ENCODE assay signal across 20 mouse cellular contexts in genomic region chr5:36353679-36354078, GRCm38 (mm10). TPM values are rescaled to one million over a fixed set of nuclear protein-coding genes. Genes with fewer than 3 reads are reported as not detected.
DNase-seq lines count a peak whose midpoint lies in the region; ATAC-seq and TF ChIP-seq lines count a peak whose summit lies in the region.
"Had no signal": no experiment of that assay in that cellular context is flagged by ENCODE, and none has a peak within 500 bp of the region (broad histone marks: within the 10 kb centered on the region; RNA-seq: fewer than 3 reads in every experiment).

No protein-coding gene starts in this region.

- no peak overlapping the region for H3K4me2 ChIP-seq in heart, postnatal 0 days (ENCODE audit: low read depth, low read length)
- H3K4me2 ChIP-seq in lung, postnatal 0 days (replicated peaks; ENCODE audit: low read depth, low read length), result no peak overlapping the region
- no peak overlapping the region for H3K4me2 ChIP-seq in stomach, embryonic 16.5 days (ENCODE audit: low read depth, low read length)
- H3K4me2 ChIP-seq: embryonic facial prominence, embryonic 13.5 days; heart, embryonic 13.5 days; hindbrain, embryonic 15.5 days; limb, embryonic 15.5 days; neural tube, embryonic 13.5 days had no signal

- TF ChIP-seq CTCF in heart, postnatal 0 days (IDR thresholded peaks at IDR 0.05; ENCODE audit: low read depth), result no peak
- TF ChIP-seq CTCF in lung, postnatal 0 days (IDR thresholded peaks at IDR 0.05), result no peak

- H3K36me3 ChIP-seq in heart, postnatal 0 days (replicated peaks; ENCODE audit: control insufficient read depth, insufficient read depth, low read length), result no peaks in the 10 kb centered on the region
- H3K36me3 ChIP-seq in lung, postnatal 0 days (ENCODE audit: insufficient read depth, low read length), result no peaks in the 10 kb centered on the region
- no peaks in the 10 kb centered on the region for H3K36me3 ChIP-seq in stomach, embryonic 16.5 days (ENCODE audit: control insufficient read depth, insufficient read depth, low read length)
- H3K36me3 ChIP-seq: embryonic facial prominence, embryonic 13.5 days; heart, embryonic 13.5 days; hindbrain, embryonic 15.5 days; limb, embryonic 15.5 days; midbrain, embryonic 10.5 days; neural tube, embryonic 13.5 days had no signal

- no peak overlapping the region for H3K27ac ChIP-seq in heart, postnatal 0 days (ENCODE audit: low read depth)
- H3K27ac ChIP-seq in lung, postnatal 0 days (ENCODE audit: low read length), result no peak overlapping the region
- peak overlapping the region; percentile 43 for H3K27ac ChIP-seq in stomach, embryonic 16.5 days (ENCODE audit: low read length)
- H3K27ac ChIP-seq: embryonic facial prominence, embryonic 13.5 days; heart, embryonic 13.5 days; hindbrain, embryonic 15.5 days; limb, embryonic 15.5 days; midbrain, embryonic 10.5 days; neural tube, embryonic 13.5 days had no signal

- no peaks in the 10 kb centered on the region for H3K27me3 ChIP-seq in heart, postnatal 0 days (ENCODE audit: control insufficient read depth, insufficient read depth, low read length)
- H3K27me3 ChIP-seq in lung, postnatal 0 days (replicated peaks; ENCODE audit: insufficient read depth, low read length), result no peaks in the 10 kb centered on the region
- H3K27me3 ChIP-seq in stomach, embryonic 16.5 days (ENCODE audit: control insufficient read depth, insufficient read depth, low read length), result no peaks in the 10 kb centered on the region
- H3K27me3 ChIP-seq: embryonic facial prominence, embryonic 13.5 days; heart, embryonic 13.5 days; hindbrain, embryonic 15.5 days; limb, embryonic 15.5 days; neural tube, embryonic 13.5 days had no signal

- no peak overlapping the region for H3K9ac ChIP-seq in heart, postnatal 0 days (replicated peaks; ENCODE audit: low read depth, low read length)
- no peak overlapping the region for H3K9ac ChIP-seq in lung, postnatal 0 days (replicated peaks; ENCODE audit: low read depth)
- H3K9ac ChIP-seq in stomach, embryonic 16.5 days (ENCODE audit: low read length), result no peak overlapping the region
- H3K9ac ChIP-seq: embryonic facial prominence, embryonic 13.5 days; heart, embryonic 13.5 days; hindbrain, embryonic 15.5 days; limb, embryonic 15.5 days; liver, postnatal 0 days; neural tube, embryonic 13.5 days had no signal

- TF ChIP-seq EP300 in heart, postnatal 0 days (IDR thresholded peaks at IDR 0.05; ENCODE audit: low read depth), result no peak
- no peak for TF ChIP-seq EP300 in lung, postnatal 0 days (IDR thresholded peaks at IDR 0.05)

- DNase-seq in heart, postnatal 0 days (ENCODE audit: low spot score), result peak; percentile 54
- no peak for DNase-seq in heart, postnatal 14 days
- DNase-seq in NIH3T3 (ENCODE audit: low read depth), result peak; percentile 63
- peak; percentile 61 for DNase-seq in lung, postnatal 0 days (ENCODE audit: low spot score)
- no peak for DNase-seq in spleen, postnatal 14 days (ENCODE audit: low spot score in 2 of 2)
- DNase-seq in layer of hippocampus, adult 11-12 months (ENCODE audit: low spot score), result no peak
- DNase-seq: B cell, adult 2 months; cerebellum, adult 9-10 months; kidney, adult 2 months; liver, postnatal 0 days; right cerebral cortex, postnatal 14 days; thymus, adult 2 months had no signal

- intact Hi-C loops in heart, postnatal 14 days (cut with DNase I), result no loop called here

- H3K4me1 ChIP-seq in heart, postnatal 0 days (ENCODE audit: control insufficient read depth, insufficient read depth), result peaks cover 32% of the 10 kb centered on the region
- peaks cover 8% of the 10 kb centered on the region; the same call in 1 of the 2 replicates for H3K4me1 ChIP-seq in lung, postnatal 0 days (ENCODE audit: insufficient read depth, low read depth, low read length)
- H3K4me1 ChIP-seq in stomach, embryonic 16.5 days (ENCODE audit: control insufficient read depth, insufficient read depth, low read length), result peaks cover 11% of the 10 kb centered on the region

- no peak overlapping the region for H3K4me3 ChIP-seq in heart, postnatal 0 days (ENCODE audit: low read depth, low read length)
- H3K4me3 ChIP-seq in lung, postnatal 0 days (ENCODE audit: low read depth, low read length), result no peak overlapping the region
- H3K4me3 ChIP-seq in stomach, embryonic 16.5 days (replicated peaks; ENCODE audit: low read length), result no peak overlapping the region
- H3K4me3 ChIP-seq: embryonic facial prominence, embryonic 13.5 days; heart, embryonic 13.5 days; hindbrain, embryonic 15.5 days; limb, embryonic 15.5 days; midbrain, embryonic 10.5 days; neural tube, embryonic 13.5 days had no signal

- no peaks in the 10 kb centered on the region for H3K9me3 ChIP-seq in heart, postnatal 0 days (replicated peaks; ENCODE audit: control insufficient read depth, low read length)
- no peaks in the 10 kb centered on the region for H3K9me3 ChIP-seq in lung, postnatal 0 days (ENCODE audit: low read length)
- no peaks in the 10 kb centered on the region for H3K9me3 ChIP-seq in stomach, embryonic 16.5 days (replicated peaks; ENCODE audit: control insufficient read depth, low read length)
- H3K9me3 ChIP-seq: embryonic facial prominence, embryonic 13.5 days; heart, embryonic 13.5 days; hindbrain, embryonic 15.5 days; limb, embryonic 15.5 days; midbrain, embryonic 10.5 days; neural tube, embryonic 13.5 days had no signal

- WGBS in heart, postnatal 0 days, result 56% methylated on average over 6 of the region's 6 CpGs
- 46% methylated on average over 6 of the region's 6 CpGs for WGBS in lung, postnatal 0 days
- WGBS in stomach, embryonic 16.5 days, result 52% methylated on average over 6 of the region's 6 CpGs

- peak; percentile 26; the same call in 1 of the 2 replicates for ATAC-seq in heart, postnatal 0 days (ENCODE audit: insufficient read depth, low read depth)
- ATAC-seq in lung, postnatal 0 days, result peak; percentile 47
- peak; percentile 44; the same call in 1 of the 2 replicates for ATAC-seq in stomach, embryonic 16.5 days (ENCODE audit: insufficient read depth, low FRiP score)
- ATAC-seq: forebrain, embryonic 16.5 days; liver, postnatal 0 days had no signal

RNA-seq across cellular contexts. Expression of gene Sorcs2, which starts 44.3 kb away (rescaled TPM):
- total RNA-seq in heart, postnatal 0 days (2014; rRNA removed; ENCODE audit: low replicate concordance), result 19.2 and 32.6 TPM in 2 replicates
- 3.3 and 3.7 TPM in 2 replicates for polyA plus RNA-seq in heart, postnatal 0 days (2015; fragmentation: Nextera tagmentation; extraction: Ambion mirVana)
- 1 to 10 TPM; 9.6 to 9.9 TPM for total RNA-seq in heart, postnatal 14 days (2021)
- 9.4 TPM in 2 replicates for polyA plus RNA-seq in lung, postnatal 0 days (2015; fragmentation: Nextera tagmentation; extraction: Ambion mirVana)
- polyA plus RNA-seq in stomach, embryonic 16.5 days (2015; fragmentation: Nextera tagmentation; extraction: Ambion mirVana), result 11.4 and 11.8 TPM in 2 replicates

Comparison
In these comparisons a context has a peak if more than half of its experiments do, and no peak if none do; other contexts are left out.
1. DNase-seq: peak in heart, postnatal 0 days (single experiment), NIH3T3 (single experiment) and lung, postnatal 0 days (single experiment); none in heart, postnatal 14 days (0 of 2), spleen, postnatal 14 days (0 of 2) and layer of hippocampus, adult 11-12 months (single experiment).
2. Peak in every context shown above with its lines, with median percentiles within 50 percentile points of each other: ATAC-seq.